Mouse (Mus musculus) ES-E14 (cell line): ENCODE data around the gene Abtb1. TPM values are rescaled to one million over a fixed set of nuclear protein-coding genes. Genes with fewer than 3 reads are reported as not detected.

Experiments used
- DNase-seq: peaks from one replicate; pipeline ENCODE4 v3.0.0-alpha.2; 2013; ENCODE audit warnings: low read depth, low spot score
- H3K27ac ChIP-seq: 2 replicates; pipeline ENCODE4 v1.5.1; 2012; ENCODE audit warnings: low read depth, mild to moderate bottlenecking, low read length, moderate library complexity, mixed read lengths; ENCODE audit not compliant: poor library complexity, insufficient read depth, severe bottlenecking
- H3K36me3 ChIP-seq: 2 replicates; pipeline ENCODE4 v1.6.1; 2012; ENCODE audit warnings: mild to moderate bottlenecking, low read length, moderate library complexity, mixed read lengths; ENCODE audit not compliant: control insufficient read depth, poor library complexity, insufficient read depth, severe bottlenecking
- H3K4me1 ChIP-seq, 2 experiments: fragments of 150-350 bp in 1 of 2; sonication (generic) in 1 of 2; 2 replicates each; pipeline ENCODE4 v1.6.1; 2012; ENCODE audit warnings: low read length in 2 of 2, mild to moderate bottlenecking in 1 of 2, mixed read lengths in 1 of 2; ENCODE audit not compliant: control insufficient read depth in 2 of 2, insufficient read depth in 2 of 2, poor library complexity in 1 of 2
- H3K4me3 ChIP-seq, 2 experiments: fragments of 150-350 bp in 1 of 2; sonication (generic) in 1 of 2; 2 replicates each; pipeline ENCODE4 v1.5.1; 2012; ENCODE audit warnings: low read length in 2 of 2, low read depth in 1 of 2, mild to moderate bottlenecking in 1 of 2, mixed read lengths in 1 of 2; ENCODE audit not compliant: insufficient read depth in 1 of 2, poor library complexity in 1 of 2, severe bottlenecking in 1 of 2
- H3K9ac ChIP-seq: 2 replicates; pipeline ENCODE4 v1.6.1; 2012; ENCODE audit warnings: low read depth, mild to moderate bottlenecking, low read length, mixed read lengths; ENCODE audit not compliant: poor library complexity, insufficient read depth, severe bottlenecking
- H3K9me3 ChIP-seq: fragments of 150-350 bp; sonication (generic); 2 replicates; pipeline ENCODE4 v1.6.1; 2012; ENCODE audit warnings: low read depth, mild to moderate bottlenecking, low read length; ENCODE audit not compliant: control insufficient read depth, insufficient read depth
- CHD2 ChIP-seq: IDR thresholded peaks from 2 replicates; pipeline ENCODE4 v1.6.1; 2014; ENCODE audit warnings: mild to moderate bottlenecking, low read depth, low read length, inconsistent platforms
- HCFC1 ChIP-seq: IDR thresholded peaks from 2 replicates; pipeline ENCODE4 v1.6.1; 2012; ENCODE audit warnings: low read length, inconsistent platforms, borderline replicate concordance; ENCODE audit not compliant: insufficient read depth
- MAFK ChIP-seq: IDR thresholded peaks from 2 replicates; pipeline ENCODE4 v1.6.1; 2014; ENCODE audit warnings: mild to moderate bottlenecking, low read depth, low read length, inconsistent platforms; ENCODE audit not compliant: insufficient read depth
- ZC3H11A ChIP-seq: IDR thresholded peaks from 2 replicates; pipeline ENCODE4 v1.6.1; 2012; ENCODE audit warnings: low read depth, mild to moderate bottlenecking, inconsistent platforms, low read length, borderline replicate concordance
- ZNF384 ChIP-seq: IDR thresholded peaks from 2 replicates; pipeline ENCODE4 v1.6.1; 2012; ENCODE audit warnings: low read depth, low read length, inconsistent platforms
- in situ Hi-C, 2 experiments: fragments of 600-800 bp; cut with MboI; formaldehyde crosslinking; loops; one replicate each; pipeline ENCODE4 v1.15.1; 2025; ENCODE audit warnings: low sequenced_read_pairs in 2 of 2, inconsistent platforms in 1 of 2; ENCODE audit not compliant: unreplicated experiment in 2 of 2
- total RNA-seq: library from RNA; depleted of rRNA; stranded (reverse); fragments of 300-350 nt; gene quantifications from 2 replicates; pipeline ENCODE4 v1.2.3, GENCODE M21; 2012

Abtb1 gene
- total RNA-seq, 1 experiment = 33.0 TPM

DNA sequence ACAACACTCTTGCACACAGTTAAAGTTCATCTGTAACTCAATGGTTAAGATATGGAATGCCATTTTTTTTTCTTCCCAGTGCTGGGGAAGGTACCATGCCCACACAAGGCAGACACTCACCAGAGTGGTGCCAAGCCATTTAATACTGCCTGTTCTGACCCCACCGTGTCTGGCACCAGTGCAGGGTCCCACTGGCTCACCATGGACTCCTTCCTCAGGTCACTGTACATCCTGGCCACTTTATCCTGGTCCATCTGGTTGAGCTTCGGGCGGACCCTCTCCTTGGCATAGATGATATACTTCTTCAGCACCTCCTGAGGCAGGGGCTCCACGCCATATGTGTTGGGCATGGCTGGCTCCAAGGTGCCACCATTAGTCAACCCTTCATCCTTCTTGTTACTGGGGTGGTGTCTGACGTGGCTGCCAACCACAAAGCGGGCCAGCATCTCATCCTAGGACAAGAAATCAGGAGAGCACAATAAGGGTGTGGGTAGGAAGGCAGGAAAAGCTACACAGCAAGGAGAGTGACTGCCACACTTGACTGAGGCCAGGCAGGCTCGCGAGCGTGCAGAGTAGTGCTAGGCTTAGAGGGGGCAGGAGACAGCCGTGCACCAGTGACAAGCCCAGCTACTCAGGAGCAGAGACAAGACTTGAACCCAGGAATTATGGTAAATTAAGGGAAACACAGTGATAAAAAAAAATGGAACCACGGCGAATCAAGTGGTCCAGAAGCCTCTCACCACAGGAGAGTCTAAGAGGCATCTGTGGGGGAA lies 44.0 kb upstream of the Abtb1 start:
- Histone ChIP-seq H3K4me3 (no peak overlapping the region), H3K9ac (no peak overlapping the region), H3K27ac (no peak overlapping the region), H3K4me1 (peaks cover 0 to 13% of the 10 kb centered on the region in 2 experiments; a peak in 3 of 4 replicates), H3K9me3 (no peaks in the 10 kb centered on the region), H3K36me3 (peaks cover 87% of the 10 kb centered on the region)
- no peak for TF ChIP-seq HCFC1
- no peak for TF ChIP-seq CHD2
- in situ Hi-C loops = loop anchor here in 1 of 2 experiments (25.0 kb wide), 1 partner anchor 974 kb away; the partner anchor contains the start of gene Hmces
- no peak for DNase-seq

- Histone ChIP-seq H3K9ac (no peak overlapping the region), H3K36me3 (peaks cover 81% of the 10 kb centered on the region), H3K4me3 (no peak overlapping the region), H3K4me1 (peaks cover 0 to 13% of the 10 kb centered on the region in 2 experiments; a peak in 3 of 4 replicates), H3K9me3 (no peaks in the 10 kb centered on the region), H3K27ac (peak overlapping the region; percentile 20; the same call in 1 of the 2 replicates)
- in situ Hi-C loops = loop anchor here in 1 of 2 experiments (25.0 kb wide), 1 partner anchor 972 kb away; the partner anchor contains the start of gene Hmces
- DNase-seq = no peak
- TF ChIP-seq MAFK (no peak), ZNF384 (no peak), HCFC1 (no peak), ZC3H11A (no peak), CHD2 (no peak)
Measured at GRCm38 (mm10) chr6:88884690-88885089, 42.9 kb upstream of the Abtb1 start.

- no peak for DNase-seq
- no peaks in the 10 kb centered on the region for H3K9me3 ChIP-seq
- no peak overlapping the region for H3K4me3 ChIP-seq
- H3K9ac ChIP-seq = no peak overlapping the region
- peaks cover 76% of the 10 kb centered on the region for H3K36me3 ChIP-seq
- H3K4me1 ChIP-seq = peaks cover 0 to 13% of the 10 kb centered on the region in 2 experiments; a peak in 3 of 4 replicates
- in situ Hi-C loops = loop anchor here in 1 of 2 experiments (25.0 kb wide), 1 partner anchor 972 kb away; the partner anchor contains the start of gene Hmces
- peak overlapping the region; percentile 49 for H3K27ac ChIP-seq
- TF ChIP-seq ZC3H11A (no peak), HCFC1 (no peak), CHD2 (no peak), ZNF384 (no peak), MAFK (no peak)
Measured at GRCm38 (mm10) chr6:88884195-88884594, 42.4 kb upstream of the Abtb1 start.

DNA sequence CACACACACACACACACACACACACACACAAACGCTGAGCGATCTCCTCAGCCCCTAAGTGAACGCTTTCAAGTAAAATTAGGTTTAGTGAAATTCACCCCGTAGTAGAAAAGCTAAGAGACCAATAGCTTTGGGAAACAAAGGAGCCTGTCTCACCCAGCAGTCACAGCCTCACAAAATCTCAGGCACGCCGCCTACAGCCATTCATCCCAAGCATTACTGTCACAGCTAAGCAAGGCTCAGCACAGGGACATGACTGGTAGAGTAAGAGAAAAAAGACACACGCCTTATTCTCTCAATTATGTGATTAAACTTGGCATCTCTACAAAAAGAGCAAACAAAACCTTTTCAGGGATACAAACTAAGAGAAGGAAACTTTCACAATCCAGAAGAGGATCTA lies 39.5 kb upstream of the Abtb1 start:
- H3K36me3 ChIP-seq = peaks cover 49% of the 10 kb centered on the region
- H3K9ac ChIP-seq = no peak overlapping the region
- no peak for DNase-seq
- in situ Hi-C loops = loop anchor here in 1 of 2 experiments (25.0 kb wide), 1 partner anchor 969 kb away; the partner anchor contains the start of gene Hmces
- no peak overlapping the region for H3K4me3 ChIP-seq
- no peak overlapping the region for H3K27ac ChIP-seq
- TF ChIP-seq CHD2 (no peak), MAFK (no peak), HCFC1 (no peak), ZC3H11A (no peak)
- no peaks in the 10 kb centered on the region for H3K9me3 ChIP-seq
- peaks cover 0 to 13% of the 10 kb centered on the region in 2 experiments; a peak in 3 of 4 replicates for H3K4me1 ChIP-seq
